Mouse (Mus musculus): ENCODE data around the gene Prokr1. TPM values are rescaled to one million over a fixed set of nuclear protein-coding genes. Genes with fewer than 3 reads are reported as not detected.

The Prokr1 gene
- polyA plus RNA-seq, 1 experiment from 2014 or later = 5.4 TPM

DNA sequence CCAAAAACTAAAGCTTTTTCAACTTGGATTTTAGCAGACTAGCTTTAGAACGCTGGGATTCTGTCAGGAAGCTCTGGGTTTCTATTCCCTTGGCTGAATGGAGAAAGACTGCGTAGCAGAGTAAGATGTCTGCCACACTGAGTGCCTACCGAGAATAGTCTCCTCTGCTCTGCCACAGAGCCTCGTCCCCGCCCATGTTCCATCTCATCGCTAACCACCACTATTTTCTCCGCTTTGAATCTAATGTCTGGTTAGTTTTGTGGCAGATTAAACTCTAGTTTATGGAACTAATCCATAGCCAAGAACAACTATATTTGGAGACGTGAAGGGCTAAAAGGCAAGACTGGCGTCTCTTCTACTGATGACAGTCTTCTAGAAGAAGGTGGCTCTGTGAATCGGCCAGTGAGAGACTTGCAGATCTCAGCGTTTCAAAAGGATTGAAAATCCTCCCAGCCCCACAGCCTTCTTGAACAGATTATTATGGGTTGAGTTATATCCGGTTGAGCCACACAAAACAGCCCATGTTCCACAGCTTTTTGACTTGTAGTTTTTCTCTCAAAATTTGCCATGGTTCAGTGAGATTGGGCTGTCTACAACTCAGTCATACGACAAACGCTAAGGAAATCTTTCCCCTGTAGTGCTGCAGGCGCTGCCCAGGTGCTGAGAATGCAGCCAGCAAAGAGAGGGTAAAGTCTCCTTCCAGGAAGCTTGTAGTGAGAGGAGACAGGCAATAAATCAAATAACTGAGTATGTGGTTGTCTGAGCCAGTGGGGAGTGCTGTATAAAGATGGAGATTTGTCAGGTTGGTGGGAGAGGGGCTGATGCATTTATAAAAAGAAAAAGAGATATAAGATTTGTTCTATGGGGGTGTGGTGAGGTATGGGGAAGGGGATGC is 51.9 kb downstream of the Prokr1 start:
- H3K9me3 ChIP-seq (replicated peaks) = no peaks in the 10 kb centered on the region
- H3K36me3 ChIP-seq (replicated peaks) = no peaks in the 10 kb centered on the region
- no peak overlapping the region for H3K4me3 ChIP-seq (replicated peaks)
- H3K4me1 ChIP-seq (replicated peaks) = peaks cover 41% of the 10 kb centered on the region
- H3K27me3 ChIP-seq = peaks cover 78% of the 10 kb centered on the region
- WGBS (ENCODE audit: insufficient replicate concordance) = 54% methylated on average over 15 of the region's 15 CpGs
- no peak overlapping the region for H3K9ac ChIP-seq
- ATAC-seq (ENCODE audit: insufficient read depth) = no peak
- H3K4me2 ChIP-seq = no peak overlapping the region
- H3K27ac ChIP-seq (replicated peaks) = no peak overlapping the region

DNA sequence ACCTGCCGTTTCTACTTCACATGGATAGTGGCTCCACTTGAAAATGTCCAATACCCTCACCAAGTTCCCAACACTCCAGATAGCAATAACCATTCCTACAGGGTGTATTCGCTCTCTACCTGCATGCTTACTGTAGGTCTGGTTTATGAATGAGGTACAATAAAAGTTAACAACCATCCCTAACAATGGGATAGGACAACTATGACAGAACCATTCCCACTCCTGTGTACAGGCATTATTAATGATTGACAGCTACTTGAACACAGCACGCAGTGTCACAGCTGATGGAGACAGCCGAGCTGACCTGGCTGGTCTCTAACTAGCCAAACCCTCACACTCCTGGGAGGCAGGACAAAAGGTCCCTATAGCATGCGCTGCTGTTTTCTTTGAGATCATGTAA is 52.9 kb downstream of the Prokr1 start:
- H3K9ac ChIP-seq = no peak overlapping the region
- WGBS (ENCODE audit: insufficient replicate concordance) = 59% methylated on average over 5 of the region's 5 CpGs
- H3K27me3 ChIP-seq = peaks cover 71% of the 10 kb centered on the region
- no peak overlapping the region for H3K4me3 ChIP-seq (replicated peaks)
- H3K27ac ChIP-seq (replicated peaks) = no peak overlapping the region
- H3K4me1 ChIP-seq (replicated peaks) = peaks cover 41% of the 10 kb centered on the region
- no peak for ATAC-seq (ENCODE audit: insufficient read depth)
- H3K9me3 ChIP-seq (replicated peaks) = no peaks in the 10 kb centered on the region
- H3K4me2 ChIP-seq = no peak overlapping the region
- H3K36me3 ChIP-seq (replicated peaks) = no peaks in the 10 kb centered on the region

DNA sequence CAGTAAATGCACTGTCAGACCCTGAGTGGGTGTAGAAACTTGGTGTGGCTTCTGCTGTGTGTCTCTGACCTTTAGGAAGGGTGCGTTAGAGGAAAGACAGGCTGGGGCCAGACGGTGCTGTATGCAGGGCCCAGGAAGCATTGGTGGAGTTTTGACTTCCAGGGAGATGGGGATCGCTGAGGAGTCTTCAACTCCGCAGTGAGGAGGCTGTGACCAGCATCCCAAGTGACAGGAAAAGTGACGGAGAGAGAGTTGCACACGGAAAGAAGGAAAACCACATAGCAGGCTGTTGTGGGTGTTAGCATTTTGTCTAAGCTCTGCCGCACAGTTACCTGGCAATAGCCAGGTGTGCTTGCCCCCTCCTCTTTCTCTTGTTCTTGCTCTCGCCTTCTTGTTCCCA is 54.3 kb downstream of the Prokr1 start:
- H3K9ac ChIP-seq = no peak overlapping the region
- 52% methylated on average over 8 of the region's 8 CpGs for WGBS (ENCODE audit: insufficient replicate concordance)
- no peak overlapping the region for H3K27ac ChIP-seq (replicated peaks)
- no peaks in the 10 kb centered on the region for H3K36me3 ChIP-seq (replicated peaks)
- peaks cover 31% of the 10 kb centered on the region for H3K4me1 ChIP-seq (replicated peaks)
- H3K27me3 ChIP-seq = peaks cover 63% of the 10 kb centered on the region
- H3K4me2 ChIP-seq = no peak overlapping the region
- no peaks in the 10 kb centered on the region for H3K9me3 ChIP-seq (replicated peaks)
- no peak for ATAC-seq (ENCODE audit: insufficient read depth)
- H3K4me3 ChIP-seq (replicated peaks) = no peak overlapping the region

DNA sequence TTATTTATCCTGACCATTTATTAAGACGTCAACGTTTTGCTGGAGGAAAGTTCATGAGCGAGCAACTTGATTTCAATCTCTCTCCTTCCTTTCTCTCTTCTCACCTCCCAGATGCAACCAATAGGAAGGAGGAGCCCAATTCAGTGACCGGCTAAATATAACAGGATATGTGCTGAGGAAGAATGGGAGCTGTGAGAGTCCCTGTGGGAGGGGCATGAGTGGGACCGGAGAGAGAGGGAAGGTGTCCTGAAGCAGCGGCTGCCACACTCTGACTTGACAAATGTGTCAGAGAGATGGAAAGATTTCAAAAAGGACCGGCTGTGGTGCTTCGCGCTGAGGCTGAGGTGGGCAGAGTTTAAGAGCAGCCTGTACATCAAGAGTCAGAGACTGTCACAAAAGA is 54.9 kb downstream of the Prokr1 start:
- no peak overlapping the region for H3K4me2 ChIP-seq
- ATAC-seq (ENCODE audit: insufficient read depth) = no peak
- H3K27me3 ChIP-seq = peaks cover 56% of the 10 kb centered on the region
- H3K4me1 ChIP-seq (replicated peaks) = peaks cover 30% of the 10 kb centered on the region
- no peak overlapping the region for H3K9ac ChIP-seq
- H3K36me3 ChIP-seq (replicated peaks) = no peaks in the 10 kb centered on the region
- no peak overlapping the region for H3K4me3 ChIP-seq (replicated peaks)
- H3K9me3 ChIP-seq (replicated peaks) = no peaks in the 10 kb centered on the region
- H3K27ac ChIP-seq (replicated peaks) = no peak overlapping the region
- 47% methylated on average over 9 of the region's 9 CpGs for WGBS (ENCODE audit: insufficient replicate concordance)

DNA sequence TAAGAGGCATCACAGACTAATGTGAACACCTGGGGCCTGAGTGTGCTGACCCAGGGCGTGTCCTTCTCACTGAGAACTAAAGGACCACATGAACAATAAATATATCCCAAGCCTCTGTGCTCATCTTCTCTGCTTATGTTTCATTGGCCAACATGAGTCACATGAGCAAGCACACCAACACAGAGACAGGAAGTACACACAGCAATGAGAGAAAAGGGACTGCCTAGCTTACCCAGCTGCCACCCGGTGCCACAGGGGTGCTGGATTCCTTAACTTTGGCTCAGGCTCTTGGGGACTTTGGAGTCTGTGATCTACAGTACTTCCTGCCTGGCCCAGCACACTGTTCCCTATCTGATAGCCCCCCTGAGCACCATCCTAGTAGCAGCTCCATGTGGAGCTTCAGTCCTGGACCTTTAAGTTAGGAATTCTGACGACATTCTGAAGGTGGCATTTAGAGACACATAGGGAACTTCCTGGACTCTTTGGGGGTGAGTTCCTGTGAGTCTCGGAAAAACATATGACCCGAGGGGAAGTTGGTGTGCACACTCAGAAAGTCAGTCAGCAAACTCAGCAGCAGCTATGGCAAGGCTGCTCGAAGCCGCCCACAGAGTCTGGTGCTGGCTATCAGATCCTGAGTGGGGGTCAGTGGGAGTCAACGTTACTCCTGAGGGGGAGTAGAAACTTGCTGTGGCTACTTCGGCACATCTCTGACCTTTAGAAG is 55.5 kb downstream of the Prokr1 start:
- Histone ChIP-seq H3K27me3 (peaks cover 50% of the 10 kb centered on the region), H3K36me3 (replicated peaks) (no peaks in the 10 kb centered on the region), H3K4me1 (replicated peaks) (peaks cover 31% of the 10 kb centered on the region), H3K4me2 (0 out of 2 replicates have a peak overlapping the region, but pooled peaks have one; percentile 25), H3K9me3 (replicated peaks) (no peaks in the 10 kb centered on the region), H3K27ac (replicated peaks) (peak overlapping the region; percentile 7; the same call in 1 of the 2 replicates), H3K4me3 (replicated peaks) (no peak overlapping the region), H3K9ac (no peak overlapping the region)
- ATAC-seq (ENCODE audit: insufficient read depth) = no peak; the same call in 1 of the 2 replicates
- 39% methylated on average over 9 of the region's 9 CpGs for WGBS (ENCODE audit: insufficient replicate concordance)

DNA sequence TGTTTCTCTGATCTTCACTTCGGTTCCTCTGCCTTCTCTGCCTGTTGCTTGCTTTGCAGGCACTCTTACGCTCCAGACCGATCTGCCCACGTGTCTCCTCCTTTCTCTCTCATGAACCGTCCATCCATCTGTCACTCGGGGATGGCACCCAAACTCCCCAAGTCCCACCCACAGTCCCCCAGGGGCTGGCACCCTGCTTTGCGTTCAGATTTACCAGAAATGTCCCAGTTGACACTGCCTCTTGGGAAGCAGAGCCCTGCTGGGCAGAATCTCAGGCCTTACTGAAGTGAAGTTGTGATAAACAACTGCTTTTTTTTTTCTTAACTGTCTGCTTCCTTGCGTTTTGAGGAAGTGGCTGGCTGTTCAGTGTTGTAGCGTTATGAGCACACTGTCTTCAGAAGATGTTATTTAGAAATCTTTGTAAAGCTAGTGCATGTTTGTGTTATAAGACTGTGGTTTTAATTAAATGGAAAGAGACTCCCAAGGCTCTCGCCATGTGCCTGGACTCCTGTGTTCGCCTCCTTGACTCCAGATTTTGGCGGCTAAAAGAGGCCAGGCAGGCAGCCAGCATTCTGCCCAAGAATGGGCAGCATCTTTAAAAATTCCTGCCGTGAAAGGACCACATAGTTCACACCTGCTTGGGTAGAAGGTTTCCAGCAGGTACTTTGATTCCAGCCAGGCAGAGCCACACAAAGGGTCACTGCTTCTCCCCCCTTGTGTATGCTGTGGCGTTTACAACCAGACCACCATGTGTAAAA is 57.4 kb downstream of the Prokr1 start, which contains the start of gene Arhgap25:
Gene Arhgap25 (minus strand): TSS at position 307 of the 758 bp plus-strand sequence.
- Histone ChIP-seq H3K4me1 (replicated peaks) (peaks cover 39% of the 10 kb centered on the region), H3K9ac (no peak within 1 kb of the TSS), H3K4me3 (replicated peaks) (peak within 1 kb of the TSS; percentile 30), H3K27me3 (peaks cover 31% of the 10 kb centered on the region), H3K4me2 (peak within 1 kb of the TSS; percentile 34), H3K36me3 (replicated peaks) (no peaks in the 10 kb centered on the region), H3K27ac (replicated peaks) (peak within 1 kb of the TSS; percentile 62), H3K9me3 (replicated peaks) (no peaks in the 10 kb centered on the region)
- no peak for ATAC-seq (ENCODE audit: insufficient read depth)
- WGBS (ENCODE audit: insufficient replicate concordance) = 21% methylated on average over 14 of the region's 14 CpGs

DNA sequence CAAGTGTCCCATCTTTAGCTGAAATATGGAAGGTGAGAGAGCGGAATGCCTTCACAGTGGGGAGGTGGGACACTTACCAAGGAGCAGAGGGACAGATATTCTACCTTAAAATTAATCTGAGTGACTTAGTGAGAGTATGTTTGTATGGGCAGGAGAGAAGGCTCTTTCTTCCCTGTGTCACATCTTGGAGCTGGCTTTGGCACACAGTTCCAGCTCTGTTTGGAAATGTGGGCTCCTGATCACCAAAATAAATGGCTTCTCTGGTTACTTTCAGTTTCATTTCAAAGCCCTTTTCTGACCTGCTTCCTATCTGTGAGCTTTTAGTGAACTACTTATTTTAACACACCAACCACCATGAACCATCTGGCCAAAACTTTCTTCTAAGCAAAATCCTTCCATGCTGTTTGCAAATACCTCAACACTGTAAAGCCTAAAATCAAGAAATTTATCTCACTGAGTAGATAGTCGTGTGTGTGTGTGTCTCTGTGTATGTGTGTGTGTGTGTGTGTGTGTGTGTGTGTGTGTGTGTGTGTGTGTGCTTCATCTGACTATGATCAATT is 59.0 kb downstream of the Prokr1 start:
- 63% methylated on average over 2 of the region's 2 CpGs for WGBS (ENCODE audit: insufficient replicate concordance)
- peak overlapping the region; percentile 34 for H3K4me2 ChIP-seq
- H3K36me3 ChIP-seq (replicated peaks) = no peaks in the 10 kb centered on the region
- no peak for ATAC-seq (ENCODE audit: insufficient read depth)
- H3K4me3 ChIP-seq (replicated peaks) = peak overlapping the region; percentile 30; the same call in 1 of the 2 replicates
- no peaks in the 10 kb centered on the region for H3K9me3 ChIP-seq (replicated peaks)
- H3K4me1 ChIP-seq (replicated peaks) = peaks cover 53% of the 10 kb centered on the region
- H3K27ac ChIP-seq (replicated peaks) = no peak overlapping the region
- no peak overlapping the region for H3K9ac ChIP-seq
- H3K27me3 ChIP-seq = peaks cover 17% of the 10 kb centered on the region

DNA sequence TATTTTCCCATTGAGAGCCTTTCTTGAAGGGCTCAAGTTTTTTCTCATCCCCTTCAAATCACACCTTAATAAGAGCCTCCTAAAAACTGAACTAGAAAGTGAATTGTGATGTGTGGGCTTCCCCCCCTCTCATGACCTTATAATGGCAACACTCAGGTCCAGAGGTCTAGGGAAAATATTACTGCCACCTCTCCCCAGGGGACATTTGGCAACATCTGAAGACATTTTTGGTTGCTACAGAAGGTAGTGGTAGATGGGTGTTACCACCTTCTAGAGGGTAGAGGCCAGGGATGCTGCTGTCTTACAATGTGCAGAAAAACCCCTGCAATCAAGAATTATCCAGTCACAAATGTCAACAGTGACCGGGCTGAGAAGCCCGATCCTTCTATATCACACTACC is 60.2 kb downstream of the Prokr1 start:
- 68% methylated on average over 2 of the region's 2 CpGs for WGBS (ENCODE audit: insufficient replicate concordance)
- Histone ChIP-seq H3K36me3 (replicated peaks) (no peaks in the 10 kb centered on the region), H3K27ac (replicated peaks) (no peak overlapping the region), H3K4me2 (peak overlapping the region; percentile 34; the same call in 1 of the 2 replicates), H3K4me1 (replicated peaks) (peaks cover 53% of the 10 kb centered on the region), H3K27me3 (peaks cover 8% of the 10 kb centered on the region; the same call in 1 of the 2 replicates), H3K4me3 (replicated peaks) (no peak overlapping the region), H3K9ac (no peak overlapping the region), H3K9me3 (replicated peaks) (no peaks in the 10 kb centered on the region)
- ATAC-seq (ENCODE audit: insufficient read depth) = no peak
